Mouse (Mus musculus) G1E (cell line): ENCODE results near the gene Cip2a. TPM values are rescaled to one million over a fixed set of nuclear protein-coding genes. Genes with fewer than 3 reads are reported as not detected.
A peak's percentile ranks its signal among the peaks of the same experiment; 100 is the strongest.

Experiments used
- ATAC-seq: 2 replicates; pipeline ENCODE4 v1.8.0; 2016; ENCODE audit warnings: mild to moderate bottlenecking; ENCODE audit not compliant: insufficient number of reproducible peaks, poor library complexity, low FRiP score, severe bottlenecking; ENCODE audit errors: extremely low read depth
- DNase-seq: peaks from one replicate; pipeline ENCODE4 v3.0.0; 2012; ENCODE audit warnings: low spot score
- H3K27me3 ChIP-seq: 2 replicates; pipeline ENCODE4 v1.6.1; 2012; ENCODE audit warnings: mild to moderate bottlenecking, low read length, inconsistent platforms; ENCODE audit not compliant: insufficient read depth
- H3K36me3 ChIP-seq: replicated peaks from 2 replicates; pipeline ENCODE3; 2012; ENCODE audit warnings: mild to moderate bottlenecking, inconsistent platforms
- H3K4me1 ChIP-seq: 2 replicates; pipeline ENCODE4 v1.6.1; 2012; ENCODE audit warnings: low read depth, low read length, inconsistent platforms, mixed read lengths; ENCODE audit not compliant: insufficient read depth
- H3K4me3 ChIP-seq: 2 replicates; pipeline ENCODE4 v1.5.1; 2012; ENCODE audit warnings: low read depth, mild to moderate bottlenecking, inconsistent platforms, low read length, moderate library complexity, mixed read lengths
- H3K9me3 ChIP-seq: replicated peaks from 2 replicates; pipeline ENCODE4 v1.6.1; 2012; ENCODE audit warnings: inconsistent platforms
- CTCF ChIP-seq: IDR thresholded peaks from 2 replicates; pipeline ENCODE4 v1.5.1; 2012; ENCODE audit warnings: low read depth, low read length, inconsistent platforms, mixed read lengths
- GATA1 ChIP-seq: IDR thresholded peaks from 2 replicates; pipeline ENCODE4 v1.6.1; 2012; ENCODE audit warnings: borderline replicate concordance, low read length, inconsistent platforms, mixed read lengths
- GATA2 ChIP-seq: IDR thresholded peaks from 2 replicates; pipeline ENCODE4 v1.6.1; 2012; ENCODE audit warnings: low read depth, low read length, inconsistent platforms, borderline replicate concordance
- POLR2AphosphoS5 ChIP-seq: IDR thresholded peaks from 2 replicates; pipeline ENCODE4 v1.6.1; 2012; ENCODE audit warnings: low read depth, low read length, inconsistent platforms; ENCODE audit not compliant: insufficient replicate concordance
- TAL1 ChIP-seq: conservative IDR thresholded peaks from 2 replicates; pipeline ENCODE4 v1.6.1; 2012; ENCODE audit warnings: low read depth, low read length, inconsistent platforms, mixed read lengths
- polyA plus RNA-seq: library from polyadenylated mRNA; stranded (reverse); fragments of >175 nt; gene quantifications from 2 replicates; pipeline ENCODE4 v1.2.3, GENCODE M21; 2012
- total RNA-seq, 2 experiments: library from RNA; stranded (forward) in 1 of 2; stranded (reverse) in 1 of 2; fragments of 200-1000 nt in 1 of 2; fragments of >200 nt in 1 of 2; fragmentation: Nextera tagmentation in 1 of 2; gene quantifications; 2 replicates each; pipeline ENCODE4 v1.2.3; 2014 to 2017

Cip2a gene
- total and polyA plus RNA-seq, 3 experiments = 4.5 to 104 (median 82.2) TPM

- Histone ChIP-seq H3K9me3 (0 out of 2 replicates have a peak, but pooled peaks cover 3% of the 10 kb centered on the region), H3K4me3 (peak overlapping the region; percentile 97), H3K36me3 (peaks cover 16% of the 10 kb centered on the region), H3K4me1 (peaks cover 27% of the 10 kb centered on the region), H3K27me3 (no peaks in the 10 kb centered on the region)
- ATAC-seq (no peak), DNase-seq (no peak)
- TF ChIP-seq GATA1 (no peak), CTCF (no peak), GATA2 (no peak), POLR2AphosphoS5 (no peak), TAL1 (no peak)
These were observed 1.4 kb upstream of the Cip2a start for GRCm38 (mm10) chr16:48992437-48993230.

- Histone ChIP-seq H3K36me3 (peaks cover 16% of the 10 kb centered on the region), H3K4me3 (peak overlapping the region; percentile 97), H3K4me1 (peaks cover 27% of the 10 kb centered on the region), H3K27me3 (no peaks in the 10 kb centered on the region), H3K9me3 (0 out of 2 replicates have a peak, but pooled peaks cover 3% of the 10 kb centered on the region)
- TF ChIP-seq CTCF = no peak
- TF ChIP-seq GATA2 = no peak
- TF ChIP-seq TAL1 = no peak
- no peak for TF ChIP-seq POLR2AphosphoS5
- no peak for TF ChIP-seq GATA1
- ATAC-seq = no peak
- DNase-seq = no peak
These were observed 790 bp upstream of the Cip2a start for GRCm38 (mm10) chr16:48993231-48993558.

GRCm38 (mm10) chr16:48994343-48994693, 333 bp downstream of the Cip2a start:
- Histone ChIP-seq H3K4me3 (peak overlapping the region; percentile 97), H3K36me3 (peaks cover 26% of the 10 kb centered on the region), H3K27me3 (no peaks in the 10 kb centered on the region), H3K9me3 (0 out of 2 replicates have a peak, but pooled peaks cover 3% of the 10 kb centered on the region), H3K4me1 (peaks cover 27% of the 10 kb centered on the region)
- TF ChIP-seq CTCF = no peak
- TF ChIP-seq GATA1 = no peak
- TF ChIP-seq POLR2AphosphoS5 = no peak
- no peak for TF ChIP-seq GATA2
- TF ChIP-seq TAL1 = no peak
- ATAC-seq (peak; percentile 32), DNase-seq (peak; percentile 46)

- Histone ChIP-seq H3K36me3 (peaks cover 72% of the 10 kb centered on the region), H3K4me1 (no peaks in the 10 kb centered on the region), H3K9me3 (no peaks in the 10 kb centered on the region), H3K27me3 (no peaks in the 10 kb centered on the region), H3K4me3 (no peak overlapping the region)
- TF ChIP-seq GATA2 (no peak), GATA1 (no peak), TAL1 (no peak), CTCF (no peak)
- ATAC-seq (no peak), DNase-seq (no peak)
These were observed 10.2 kb downstream of the Cip2a start for GRCm38 (mm10) chr16:49004151-49004550.

DNA sequence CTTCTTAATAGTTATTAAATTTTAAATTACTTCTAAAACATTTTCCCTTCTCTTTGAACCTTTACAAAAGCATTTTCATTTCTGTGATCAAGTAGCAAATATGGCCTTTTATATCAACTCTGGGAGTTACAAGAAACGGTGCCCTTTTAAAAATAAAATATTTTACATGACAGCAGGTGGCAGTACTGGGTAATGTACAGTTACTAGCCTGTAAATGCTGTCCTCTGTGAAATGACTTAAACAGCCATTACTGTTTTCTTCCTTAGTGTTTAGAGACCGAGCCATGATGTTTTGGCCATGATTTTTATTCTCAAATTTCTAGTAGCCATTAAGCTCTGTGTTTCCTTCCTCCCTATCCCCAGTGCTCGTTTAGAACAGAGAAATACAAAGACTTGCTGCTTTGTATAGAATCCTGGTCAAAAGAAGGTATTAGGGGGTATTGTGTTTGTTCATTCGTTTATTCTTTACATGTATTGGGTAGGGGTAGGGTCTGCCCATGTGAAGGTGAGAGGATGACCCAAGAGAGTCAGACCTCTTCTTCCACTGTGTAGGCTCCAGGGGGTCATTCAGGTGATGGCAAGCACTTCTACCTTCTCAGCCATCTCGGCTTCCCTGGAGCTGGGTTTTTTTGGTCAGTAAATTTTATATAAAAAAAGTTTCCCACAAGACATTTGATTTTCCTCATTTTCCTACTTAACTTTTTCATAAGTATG, 22.8 kb downstream of the Cip2a start:
- no peaks in the 10 kb centered on the region for H3K4me1 ChIP-seq
- no peak overlapping the region for H3K4me3 ChIP-seq
- H3K9me3 ChIP-seq = no peaks in the 10 kb centered on the region
- TF ChIP-seq CTCF = no peak
- TF ChIP-seq POLR2AphosphoS5 = no peak
- H3K36me3 ChIP-seq = peaks cover 58% of the 10 kb centered on the region
- ATAC-seq (no peak), DNase-seq (no peak)
- H3K27me3 ChIP-seq = no peaks in the 10 kb centered on the region

DNA sequence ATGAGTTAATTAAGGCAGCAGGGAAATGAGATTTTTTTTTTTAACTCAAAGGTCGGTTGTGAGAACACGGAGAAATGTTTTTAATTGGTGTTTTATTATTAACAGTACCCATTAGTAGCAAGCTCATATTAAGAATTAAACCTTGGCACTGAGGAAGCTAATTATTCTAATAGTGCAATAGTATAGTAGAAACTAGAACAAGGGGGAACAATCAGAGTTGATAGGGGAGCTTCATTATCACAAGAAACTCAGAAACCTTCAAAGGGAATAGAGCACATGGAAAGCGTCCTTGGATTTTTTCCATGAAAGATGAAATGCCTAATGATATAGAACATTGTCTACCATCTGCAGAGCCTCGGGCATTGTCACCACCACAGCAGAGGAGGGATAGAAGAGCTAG, 41.9 kb downstream of the Cip2a start:
- no peaks in the 10 kb centered on the region for H3K36me3 ChIP-seq
- H3K4me3 ChIP-seq = no peak overlapping the region
- H3K27me3 ChIP-seq = no peaks in the 10 kb centered on the region; the same call in 1 of the 2 replicates
- no peaks in the 10 kb centered on the region for H3K4me1 ChIP-seq
- TF ChIP-seq GATA2 (no peak), POLR2AphosphoS5 (no peak), TAL1 (no peak)
- DNase-seq (no peak), ATAC-seq (no peak)
- no peaks in the 10 kb centered on the region for H3K9me3 ChIP-seq

DNA sequence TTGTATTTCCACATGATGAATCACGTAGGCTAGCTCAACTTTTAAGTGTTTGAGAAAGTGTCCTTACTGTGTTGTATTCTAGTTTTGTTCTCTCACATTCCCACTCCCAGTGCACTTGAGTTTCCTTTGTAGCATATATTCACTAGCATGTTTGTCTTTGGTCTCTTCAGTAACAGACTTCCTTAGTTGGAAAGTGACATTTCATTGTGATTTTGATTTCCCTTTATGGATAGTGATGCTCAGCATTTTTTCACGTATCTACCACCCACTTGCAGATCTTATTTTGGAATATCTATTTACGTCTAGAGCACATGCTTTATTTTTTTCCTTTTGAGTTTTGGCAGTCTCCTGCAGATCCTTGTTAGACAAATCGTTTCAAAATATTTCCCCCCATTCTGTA, 43.8 kb downstream of the Cip2a start:
- Histone ChIP-seq H3K27me3 (no peaks in the 10 kb centered on the region; the same call in 1 of the 2 replicates), H3K36me3 (no peaks in the 10 kb centered on the region), H3K4me3 (no peak overlapping the region), H3K9me3 (no peaks in the 10 kb centered on the region), H3K4me1 (no peaks in the 10 kb centered on the region)
- TF ChIP-seq TAL1 (no peak), POLR2AphosphoS5 (no peak), GATA1 (no peak), GATA2 (no peak)
- ATAC-seq = no peak
- no peak for DNase-seq
